Mouse (Mus musculus): ENCODE results near the gene Gm44503.

The Gm44503 gene

GRCm38 (mm10) chr9:73025818-73026636 is 67.4 kb downstream of the Gm44503 start:
- in situ Hi-C loops (cut with MboI, MseI): no loop called here

GRCm38 (mm10) chr9:73030443-73030842 is 71.8 kb downstream of the Gm44503 start:
- in situ Hi-C loops (cut with MboI, MseI): no loop called here

GRCm38 (mm10) chr9:73031421-73031820 is 72.8 kb downstream of the Gm44503 start:
- in situ Hi-C loops (cut with MboI, MseI): no loop called here

- in situ Hi-C loops (cut with MboI, MseI): no loop called here
Measured at GRCm38 (mm10) chr9:73033406-73033805, 74.8 kb downstream of the Gm44503 start.

- in situ Hi-C loops (cut with MboI, MseI): no loop called here
Measured at GRCm38 (mm10) chr9:73039222-73039945, 80.7 kb downstream of the Gm44503 start.

GRCm38 (mm10) chr9:73040080-73040479 is 81.4 kb downstream of the Gm44503 start, which contains the start of gene Pigb:
Pigb (minus strand) TSS chr9:73040378.
- in situ Hi-C loops (cut with MboI, MseI): loop anchor here (5.0 kb wide), 2 partner anchors 52 to 73 kb away; no protein-coding TSS in a partner anchor

- in situ Hi-C loops (cut with MboI, MseI): loop anchor here (5.0 kb wide), 2 partner anchors 48 to 77 kb away; no protein-coding TSS in a partner anchor
Measured at GRCm38 (mm10) chr9:73044146-73045079, 85.8 kb downstream of the Gm44503 start, which contains the start of gene Rab27a. Rab27a (plus strand) TSS chr9:73044854.

GRCm38 (mm10) chr9:73045204-73045603 is 86.6 kb downstream of the Gm44503 start:
- in situ Hi-C loops (cut with MboI, MseI): no loop called here

- in situ Hi-C loops (cut with MboI, MseI): no loop called here
Measured at GRCm38 (mm10) chr9:73045711-73046110, 87.1 kb downstream of the Gm44503 start.

- in situ Hi-C loops (cut with MboI, MseI): no loop called here
Measured at GRCm38 (mm10) chr9:73047906-73048305, 89.3 kb downstream of the Gm44503 start.

- in situ Hi-C loops (cut with MboI, MseI): no loop called here
Measured at GRCm38 (mm10) chr9:73048927-73049326, 90.3 kb downstream of the Gm44503 start.

- in situ Hi-C loops (cut with MboI, MseI): no loop called here
Measured at GRCm38 (mm10) chr9:73049833-73050232, 91.2 kb downstream of the Gm44503 start.

GRCm38 (mm10) chr9:73050606-73051005 is 92.0 kb downstream of the Gm44503 start:
- in situ Hi-C loops (cut with MboI, MseI): no loop called here

GRCm38 (mm10) chr9:73055441-73055911 is 96.8 kb downstream of the Gm44503 start:
- in situ Hi-C loops (cut with MboI, MseI): no loop called here

- in situ Hi-C loops (cut with MboI, MseI): no loop called here
Measured at GRCm38 (mm10) chr9:73059224-73059623, 100.6 kb downstream of the Gm44503 start.

- in situ Hi-C loops (cut with MboI, MseI): no loop called here
Measured at GRCm38 (mm10) chr9:73063621-73064290, 105.1 kb downstream of the Gm44503 start.

All from T-helper 1 cell (primary cell).